Mouse (Mus musculus): ENCODE results near the gene Vps9d1.
"Not testable (repeated sequence)": the region's sequence is repeated elsewhere in the genome, so short reads cannot be mapped to it uniquely, and the experiment has no call there.

Vps9d1 gene

GRCm38 (mm10) chr8:123212321-123213117, 41.6 kb downstream of the Vps9d1 start, which contains the start of the genes Chmp1a and Spata33:
TSS of gene Chmp1a (minus strand) at chr8:123212763.
TSS of gene Spata33 (plus strand) at chr8:123212832.
- DNase-seq = peak; percentile 92 to 95

- no peak for DNase-seq
These were observed 42.3 kb downstream of the Vps9d1 start for GRCm38 (mm10) chr8:123211876-123212275.

- no peak for DNase-seq
These were observed 50.6 kb downstream of the Vps9d1 start for GRCm38 (mm10) chr8:123203571-123203970.

- peak; percentile 44 to 83 for DNase-seq
These were observed 51.9 kb downstream of the Vps9d1 start for GRCm38 (mm10) chr8:123202288-123202687.

- peak in 1 of 2 experiments; percentile 53 for DNase-seq
These were observed 54.3 kb downstream of the Vps9d1 start for GRCm38 (mm10) chr8:123199864-123200263.

- not testable (repeated sequence) for DNase-seq
These were observed 57.1 kb downstream of the Vps9d1 start for GRCm38 (mm10) chr8:123197016-123197415.

GRCm38 (mm10) chr8:123193771-123194170, 60.4 kb downstream of the Vps9d1 start:
- DNase-seq = no peak

All from lung, postnatal 4 days (tissue).